Mouse (Mus musculus): ENCODE data around the gene Uqcc2. TPM values are rescaled to one million over a fixed set of nuclear protein-coding genes. Genes with fewer than 3 reads are reported as not detected.

The Uqcc2 gene
- total RNA-seq (2015) (92.0 and 94.4 TPM in 2 replicates), total RNA-seq (2017) (88.7 and 110 TPM in 2 replicates)

DNA sequence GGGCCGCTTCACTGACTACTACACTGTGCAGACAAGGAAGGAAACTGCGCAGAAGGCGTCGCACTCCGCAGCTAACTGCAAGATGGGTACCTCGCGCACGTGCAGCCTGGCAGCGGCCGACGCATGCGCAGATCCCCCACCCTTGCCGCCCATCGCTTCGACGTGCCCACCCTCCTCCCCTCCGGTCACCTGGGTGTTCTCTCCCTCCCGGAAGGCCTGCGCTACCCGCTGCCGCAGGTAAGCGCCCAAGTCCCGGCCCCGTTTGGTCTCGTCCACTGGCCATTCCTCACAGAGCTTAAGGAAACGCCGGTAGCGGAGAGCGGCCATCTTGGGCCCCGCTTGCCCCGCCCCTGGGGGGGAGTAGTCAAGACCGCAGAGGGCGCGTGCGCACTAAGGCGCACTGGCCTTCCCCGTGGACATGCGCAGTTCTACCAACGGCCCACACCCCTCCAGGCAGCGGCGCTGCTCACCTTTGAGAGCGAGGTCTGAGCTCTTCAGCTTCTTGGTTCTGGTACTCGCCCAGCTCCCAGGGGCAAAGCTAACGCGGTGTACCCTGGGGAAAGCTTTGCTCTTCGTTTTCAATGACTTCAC, at the start of gene Uqcc2:
TSS of gene Uqcc2 (minus strand) at position 366 of the 591 bp plus-strand sequence.
- peak; percentile 95 for ATAC-seq (ENCODE audit: poor library complexity, severe bottlenecking)

DNA sequence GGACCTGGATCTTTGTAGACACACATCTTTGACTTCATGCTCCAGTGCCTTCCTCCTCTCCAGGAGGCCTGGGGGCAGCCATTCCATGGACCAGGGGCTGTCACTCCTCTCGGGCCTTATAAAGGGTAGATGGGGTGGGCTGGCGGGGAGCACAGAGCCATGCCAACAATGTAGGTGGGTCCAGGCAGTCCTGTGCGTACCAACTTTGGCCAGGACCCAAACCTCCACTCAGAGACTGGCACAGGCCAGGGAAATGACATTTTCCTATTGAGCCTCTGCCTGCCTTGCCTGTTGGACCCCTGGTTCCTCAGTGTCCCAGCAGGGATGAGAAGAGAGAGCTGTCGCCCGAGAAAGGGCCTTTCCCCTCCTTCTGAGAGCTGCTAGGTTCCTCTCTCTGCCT, 48.7 kb upstream of the Uqcc2 start:
- no peak for ATAC-seq (ENCODE audit: poor library complexity, severe bottlenecking)

DNA sequence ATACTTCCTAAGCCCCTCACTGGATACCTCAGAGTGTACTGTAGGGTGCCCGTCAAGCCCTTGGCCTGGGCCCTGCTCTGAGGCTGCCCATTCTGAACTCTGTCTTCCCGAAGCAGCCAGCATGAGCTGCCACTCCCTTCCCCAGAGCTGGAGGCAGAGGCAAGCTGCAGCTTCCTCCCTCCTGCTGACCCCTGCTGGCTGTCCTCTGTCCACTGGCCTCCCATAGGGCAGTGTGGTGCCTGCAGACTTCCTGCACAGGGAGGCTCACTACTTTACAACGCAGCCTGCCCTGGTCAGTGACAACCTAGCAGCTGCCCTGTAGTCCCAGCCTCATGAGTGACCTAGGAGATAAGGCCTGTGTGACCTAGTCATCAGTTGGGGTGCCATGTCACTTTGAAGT, 48.0 kb upstream of the Uqcc2 start:
- ATAC-seq (ENCODE audit: poor library complexity, severe bottlenecking): peak; percentile 59; the same call in 1 of the 2 replicates

DNA sequence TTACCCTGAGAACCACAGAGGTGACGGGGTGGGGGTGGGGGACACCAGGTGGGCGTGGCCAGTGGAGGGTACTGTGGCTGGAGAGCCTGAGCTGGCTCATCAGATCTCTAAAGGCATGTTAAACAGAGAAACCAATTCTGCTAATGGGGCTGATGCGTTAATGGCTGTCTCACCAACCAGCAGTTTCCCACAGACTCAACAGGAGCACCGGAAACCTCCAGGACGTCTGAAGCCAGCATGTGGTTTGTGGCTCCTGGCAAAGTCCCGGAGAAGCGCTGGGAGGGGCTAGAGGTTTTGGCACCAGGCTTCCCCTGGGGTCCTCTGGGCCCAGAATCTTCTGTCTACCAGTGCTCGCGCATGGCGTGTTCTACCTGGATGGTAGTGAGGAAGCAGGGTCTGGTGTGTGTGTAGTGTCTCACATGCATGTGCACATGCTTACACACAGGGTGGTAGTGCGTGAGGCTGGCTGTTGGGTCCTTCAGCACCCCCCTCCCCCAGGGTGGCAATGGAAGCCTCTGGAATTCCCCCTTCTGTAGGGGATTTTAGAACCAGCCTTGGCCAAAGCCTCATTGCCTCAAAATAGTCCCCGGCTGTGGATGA, 46.1 kb upstream of the Uqcc2 start:
- ATAC-seq (ENCODE audit: poor library complexity, severe bottlenecking): no peak

DNA sequence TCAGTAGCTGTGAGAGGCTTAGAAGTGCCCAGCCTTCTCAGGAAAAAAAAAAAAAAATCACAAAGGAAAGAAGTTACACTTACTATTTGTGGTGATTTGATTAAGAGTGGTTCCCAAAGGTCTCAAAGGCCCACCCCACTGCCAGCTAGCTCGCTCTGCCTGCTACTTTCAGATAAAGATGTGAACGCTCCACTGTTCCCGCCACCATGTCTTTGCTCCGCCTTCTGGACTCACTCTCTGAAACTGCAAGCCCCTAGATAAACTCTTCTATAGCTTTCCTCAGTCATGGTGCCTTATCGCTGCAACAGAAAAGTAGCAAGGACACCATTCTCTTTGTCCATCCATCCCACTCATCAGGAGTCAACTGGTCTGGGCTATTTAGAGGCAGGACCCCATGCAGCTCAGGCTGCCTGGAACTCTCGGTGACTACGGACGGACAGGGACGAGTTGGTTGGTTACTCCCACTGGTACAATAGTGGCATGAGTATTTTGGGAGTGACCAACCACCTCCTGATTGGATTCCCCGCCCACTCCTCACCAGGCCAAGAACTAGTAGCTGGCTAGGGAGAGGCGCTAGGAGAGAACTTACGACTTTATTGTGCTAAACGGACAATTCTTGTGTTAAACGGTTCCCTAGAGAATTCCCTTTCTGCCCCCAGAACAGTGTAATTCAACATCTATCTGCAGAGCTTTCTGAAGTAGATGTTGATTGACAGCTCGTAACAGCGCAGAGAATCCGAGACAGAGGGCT, 44.9 kb upstream of the Uqcc2 start:
- ATAC-seq (ENCODE audit: poor library complexity, severe bottlenecking): no peak

DNA sequence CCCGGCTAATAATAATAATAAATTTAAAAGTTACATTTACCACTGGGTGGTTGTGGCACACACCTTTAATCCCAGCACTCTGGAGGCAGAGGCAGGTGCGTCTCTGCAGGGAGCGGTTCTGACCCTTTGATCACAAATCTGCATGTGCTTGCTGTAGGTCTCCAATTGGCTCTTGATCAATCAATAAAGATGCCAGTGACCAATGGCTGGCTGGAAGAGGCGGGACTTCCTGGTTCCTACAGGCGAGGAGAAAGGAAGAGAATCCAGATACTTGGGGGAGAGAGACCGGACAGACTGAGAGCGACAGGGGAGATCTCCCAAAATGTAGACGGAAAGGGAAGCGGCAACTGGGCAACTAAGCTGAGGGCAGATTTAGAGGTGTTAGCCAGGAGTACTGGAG, 44.3 kb upstream of the Uqcc2 start:
- no peak for ATAC-seq (ENCODE audit: poor library complexity, severe bottlenecking)

DNA sequence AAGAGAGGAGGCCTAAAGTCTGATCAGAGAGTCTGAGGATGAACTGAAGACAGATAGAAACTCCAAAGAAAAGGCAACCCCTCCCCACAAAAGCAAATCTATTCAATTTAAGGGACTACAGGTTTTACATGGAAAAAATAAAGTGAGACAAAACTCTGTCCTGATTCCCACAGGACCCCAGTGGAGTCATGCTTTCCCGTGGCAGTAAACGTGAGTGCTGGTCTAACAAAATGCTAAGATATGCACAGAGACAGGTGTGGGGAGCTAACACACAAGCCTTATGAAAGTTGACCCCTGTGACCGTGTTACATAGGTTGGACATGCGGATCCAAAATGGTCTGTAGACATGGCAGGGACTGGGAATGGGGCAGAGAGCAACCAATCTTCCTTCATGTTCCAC, 43.0 kb upstream of the Uqcc2 start:
- ATAC-seq (ENCODE audit: poor library complexity, severe bottlenecking): no peak

DNA sequence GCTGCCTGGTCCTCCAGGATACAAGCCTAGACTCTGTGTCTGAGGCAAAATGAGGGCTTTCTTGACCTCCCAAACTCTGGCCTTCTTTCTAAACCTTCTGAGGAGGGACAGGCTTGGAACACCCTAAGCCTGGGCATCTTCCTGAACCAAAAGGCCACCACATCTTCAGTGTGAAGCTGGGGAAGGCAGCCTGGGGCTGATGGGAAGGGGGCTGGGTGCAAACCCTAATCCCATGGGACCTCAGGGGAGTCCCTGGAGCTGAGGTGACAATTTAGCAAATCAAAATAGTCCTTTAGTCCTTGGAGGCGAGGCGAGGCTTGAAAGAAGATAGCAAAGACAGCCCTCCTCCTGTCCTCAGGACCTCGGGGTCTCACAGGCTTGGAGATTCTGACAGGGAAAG, 42.6 kb upstream of the Uqcc2 start:
- ATAC-seq (ENCODE audit: poor library complexity, severe bottlenecking): no peak

DNA sequence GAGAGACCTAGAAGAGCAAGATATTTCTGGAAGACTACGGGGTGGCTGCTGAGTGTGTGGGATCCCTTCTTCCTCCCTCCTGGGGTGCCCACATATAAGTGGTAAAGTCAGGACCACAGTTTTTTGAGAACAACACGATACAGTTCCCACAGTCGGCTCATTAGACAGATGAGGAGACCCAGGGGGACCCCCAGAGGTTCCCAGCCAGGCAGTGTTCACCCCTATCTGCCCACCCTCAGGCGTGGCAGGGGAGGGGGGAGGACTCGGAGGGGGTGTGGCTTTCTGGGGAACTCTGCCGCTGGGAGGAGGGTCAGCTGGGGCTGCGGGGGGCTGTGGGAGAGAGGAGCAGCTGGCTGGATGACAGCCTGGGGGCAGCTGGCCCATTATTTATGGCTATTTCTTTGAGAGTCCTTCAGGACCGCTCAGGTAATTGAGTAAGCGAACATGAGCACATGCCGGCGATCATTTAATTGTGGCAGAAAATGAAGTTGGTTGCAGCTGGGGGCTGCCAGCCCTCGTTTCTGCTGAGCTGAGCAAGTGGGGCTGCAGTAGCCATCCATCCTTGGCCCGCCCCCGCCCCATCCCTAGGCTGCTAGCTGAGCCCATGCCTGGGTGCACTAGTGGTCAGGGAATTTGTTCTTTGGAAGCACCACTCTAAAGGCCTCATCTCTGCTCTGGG, 41.6 kb upstream of the Uqcc2 start:
- ATAC-seq (ENCODE audit: poor library complexity, severe bottlenecking): no peak

DNA sequence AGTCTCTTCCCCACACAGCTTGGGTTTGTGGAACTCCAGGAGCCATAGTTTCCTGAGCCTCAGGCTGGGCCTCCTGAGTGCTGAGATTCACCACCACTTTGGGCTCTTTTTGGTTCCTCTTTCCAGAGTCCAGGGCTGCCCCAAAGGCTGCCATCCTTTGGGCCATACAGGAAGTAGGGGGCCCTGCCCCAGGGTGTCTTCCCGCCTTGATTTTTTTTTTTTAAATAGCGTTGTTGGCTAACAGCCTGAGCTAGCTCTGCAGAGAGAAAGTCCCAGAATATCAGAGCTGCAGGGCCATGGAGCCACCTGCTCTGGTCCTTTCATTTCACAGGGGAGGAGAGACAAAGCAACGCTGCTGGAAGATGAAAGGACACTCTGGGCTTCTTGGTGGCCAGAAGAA, 40.0 kb upstream of the Uqcc2 start:
- ATAC-seq (ENCODE audit: poor library complexity, severe bottlenecking): peak; percentile 87

DNA sequence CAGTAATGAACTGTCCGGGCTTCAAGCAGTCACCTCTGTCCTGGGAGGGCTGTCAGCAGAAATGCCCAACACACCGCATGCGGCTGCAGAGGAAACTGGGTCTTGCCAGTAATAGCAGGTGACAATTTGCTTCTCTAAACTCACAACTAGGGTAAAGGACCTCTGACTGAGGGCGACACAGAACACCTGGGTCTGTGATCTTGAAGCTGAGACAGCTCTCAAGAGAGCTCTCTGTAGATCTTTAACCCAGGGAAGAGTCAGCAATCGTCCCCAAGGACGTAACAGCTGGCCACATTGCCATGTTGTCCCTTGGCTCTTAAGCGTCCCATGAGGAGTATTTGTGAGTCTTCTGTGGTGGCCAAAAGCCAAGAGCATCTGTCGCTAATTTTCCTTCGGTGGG, 38.7 kb upstream of the Uqcc2 start:
- ATAC-seq (ENCODE audit: poor library complexity, severe bottlenecking): no peak

DNA sequence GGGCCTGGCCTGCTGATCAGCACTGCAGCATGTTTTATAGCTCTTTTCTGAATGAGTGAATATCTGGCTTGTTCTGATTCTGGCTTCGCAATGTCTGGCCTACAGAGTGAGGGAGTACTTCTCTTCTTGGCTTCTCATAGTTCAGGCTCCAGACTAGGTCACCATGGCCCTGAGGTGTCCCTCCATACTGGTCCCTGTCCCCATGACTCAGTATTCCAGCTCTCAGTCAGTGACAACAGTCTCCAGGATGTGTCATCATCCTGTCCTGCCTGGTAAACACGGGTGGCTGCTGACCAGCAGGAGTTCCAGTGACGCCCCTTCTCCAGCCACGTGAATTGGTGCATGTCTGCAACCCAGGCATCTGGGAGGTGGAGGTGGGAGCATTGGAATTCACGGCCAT, 37.4 kb upstream of the Uqcc2 start:
- no peak for ATAC-seq (ENCODE audit: poor library complexity, severe bottlenecking)

DNA sequence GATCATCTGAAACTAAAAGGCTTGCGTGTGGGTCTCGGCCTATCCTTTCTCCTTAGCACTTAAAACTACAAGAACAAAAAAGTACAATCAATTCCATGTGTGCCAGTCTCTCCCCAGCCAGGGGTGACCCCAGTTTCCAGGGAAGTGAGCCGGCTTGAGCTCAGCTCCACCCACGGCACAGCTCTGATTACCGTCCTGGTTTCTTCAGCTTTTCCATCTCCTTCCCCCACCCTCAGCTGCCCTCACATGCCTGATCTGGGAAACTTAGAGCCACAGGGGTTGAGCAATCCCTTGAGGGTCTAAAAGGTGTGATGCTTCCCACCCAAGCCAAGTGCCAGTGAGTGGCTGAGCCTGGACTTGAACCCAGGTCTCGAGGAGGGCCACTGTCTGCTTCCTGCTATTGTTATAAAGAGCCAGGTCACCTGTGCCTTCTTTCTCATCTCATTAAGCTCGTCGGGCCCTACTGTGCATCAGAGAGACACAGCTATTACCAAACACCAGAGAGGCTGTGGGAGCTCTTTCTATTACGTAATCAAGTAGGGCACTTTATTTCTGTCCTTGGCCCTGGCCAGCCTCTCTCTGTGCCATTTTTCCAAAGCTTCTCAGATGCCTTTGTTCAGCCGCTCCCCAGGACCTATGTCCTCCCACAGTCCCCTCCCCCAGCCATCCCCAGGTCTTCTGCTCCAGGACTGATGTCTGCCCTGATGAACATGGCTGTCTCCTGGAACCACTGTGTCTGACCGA, 36.4 kb upstream of the Uqcc2 start:
- ATAC-seq (ENCODE audit: poor library complexity, severe bottlenecking): peak; percentile 38; the same call in 1 of the 2 replicates

DNA sequence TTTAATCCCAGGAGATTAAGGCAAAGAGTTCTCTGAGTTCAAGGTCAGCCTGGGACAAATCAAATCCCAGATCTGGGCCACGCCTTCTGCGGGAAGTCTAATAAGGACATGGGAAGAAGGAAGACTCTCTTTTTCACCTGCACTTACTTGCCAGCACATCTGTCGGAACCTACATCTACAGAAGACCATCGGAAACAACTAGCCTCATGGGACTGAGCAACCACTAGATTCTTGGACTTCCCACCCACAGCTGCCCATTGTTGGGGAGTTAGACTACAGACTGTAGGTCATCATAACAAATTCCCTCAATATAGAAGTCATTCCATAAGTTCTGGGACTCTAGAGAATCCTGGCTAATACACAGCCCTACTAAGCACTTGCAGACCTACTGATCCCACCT, 34.9 kb upstream of the Uqcc2 start:
- no peak for ATAC-seq (ENCODE audit: poor library complexity, severe bottlenecking)

DNA sequence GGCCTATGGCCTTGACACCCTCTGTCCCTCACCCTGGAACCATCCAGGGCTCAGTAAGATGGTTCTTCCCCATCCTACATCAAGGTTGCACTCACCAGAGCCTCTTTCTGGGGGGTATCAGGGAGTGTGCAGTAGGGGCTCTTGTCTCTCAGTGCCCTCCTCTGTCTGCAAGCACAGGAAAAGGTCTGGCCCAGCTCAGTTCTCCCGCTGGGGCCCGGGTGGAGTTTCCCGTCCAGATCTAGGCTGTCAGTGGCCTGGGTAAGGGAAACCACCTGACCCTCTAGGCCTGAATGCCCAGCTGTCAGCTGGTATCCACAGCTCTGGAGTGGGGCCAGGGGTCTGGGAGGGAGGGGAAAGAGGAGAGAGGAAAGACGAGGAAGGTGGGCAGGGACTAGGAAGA, 33.8 kb upstream of the Uqcc2 start, which contains the start of gene Ip6k3:
TSS of gene Ip6k3 (minus strand) at position 251 of the 400 bp plus-strand sequence.
- no peak for ATAC-seq (ENCODE audit: poor library complexity, severe bottlenecking)

DNA sequence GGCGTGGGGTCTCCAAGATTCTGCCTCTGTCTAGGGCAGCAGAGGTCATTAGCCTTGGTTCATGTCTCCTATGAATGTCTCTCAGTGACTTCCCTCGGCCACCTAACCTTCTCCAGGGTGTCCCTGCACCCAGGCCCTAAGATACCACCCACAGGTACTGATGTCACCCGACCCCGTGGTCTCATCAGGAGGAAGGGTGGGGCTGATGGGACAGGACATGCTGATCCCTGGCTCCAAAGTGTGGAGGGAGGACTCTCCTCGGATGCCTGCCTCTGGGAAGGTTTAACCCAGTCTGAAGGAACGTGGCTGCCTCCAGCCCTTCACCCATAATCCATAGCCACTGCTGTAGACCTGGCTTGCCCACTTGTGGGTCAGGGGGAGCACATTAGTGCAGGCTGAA, 33.2 kb upstream of the Uqcc2 start:
- no peak for ATAC-seq (ENCODE audit: poor library complexity, severe bottlenecking)

DNA sequence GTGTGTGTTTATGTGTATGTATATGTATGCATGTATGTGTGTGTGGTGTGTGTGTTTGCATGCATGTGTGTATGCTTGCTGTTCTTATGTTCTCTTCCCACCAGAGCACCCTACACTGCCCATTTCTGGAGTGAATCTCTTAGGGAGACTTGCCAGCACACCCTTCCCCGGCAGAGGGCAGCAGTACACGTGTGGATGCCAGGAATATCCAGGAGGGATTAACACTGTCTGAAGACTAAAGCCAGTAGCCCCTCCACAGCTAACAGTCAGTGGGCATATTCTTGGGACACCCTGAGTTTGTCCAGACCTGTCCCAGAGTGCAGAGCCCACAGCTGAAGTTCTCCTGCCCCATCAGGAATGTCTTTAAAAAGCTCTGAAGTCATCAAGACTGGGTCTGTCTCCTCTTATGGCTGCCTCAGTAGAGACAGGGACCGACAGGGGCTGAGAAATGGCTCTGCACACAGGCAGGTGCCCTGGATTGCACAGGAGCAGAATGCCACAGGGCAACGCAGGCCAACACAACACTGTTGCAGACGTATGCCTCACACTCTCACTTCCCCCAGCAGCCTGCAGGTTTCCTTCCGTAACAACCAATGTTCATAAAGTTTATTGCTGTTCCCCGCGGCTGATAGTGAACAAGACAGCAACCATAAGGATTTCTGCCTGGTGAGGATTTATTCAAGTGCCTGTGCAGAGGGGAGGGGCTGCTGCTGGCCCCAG, 31.5 kb upstream of the Uqcc2 start:
- peak; percentile 61 for ATAC-seq (ENCODE audit: poor library complexity, severe bottlenecking)

DNA sequence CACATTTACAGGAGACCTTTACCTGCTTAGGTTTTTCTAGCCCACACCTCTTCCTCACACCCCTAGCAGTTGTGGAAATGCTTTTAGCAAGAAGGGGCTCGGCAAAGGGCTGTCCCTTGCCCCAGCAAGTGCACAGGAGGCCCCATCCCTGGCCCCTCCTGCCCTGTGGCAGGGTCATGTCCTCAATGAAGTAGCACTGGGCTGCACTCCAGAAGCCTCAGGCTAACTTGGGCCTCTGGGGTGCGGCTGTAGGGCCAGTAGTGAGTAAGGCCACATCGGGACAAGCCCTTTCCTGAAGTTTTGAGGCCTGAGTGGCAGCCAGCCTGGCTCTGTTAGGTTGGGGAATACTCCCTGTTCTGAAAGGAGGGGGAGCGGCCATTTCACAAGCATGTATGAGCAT, 27.2 kb upstream of the Uqcc2 start:
- ATAC-seq (ENCODE audit: poor library complexity, severe bottlenecking): no peak

DNA sequence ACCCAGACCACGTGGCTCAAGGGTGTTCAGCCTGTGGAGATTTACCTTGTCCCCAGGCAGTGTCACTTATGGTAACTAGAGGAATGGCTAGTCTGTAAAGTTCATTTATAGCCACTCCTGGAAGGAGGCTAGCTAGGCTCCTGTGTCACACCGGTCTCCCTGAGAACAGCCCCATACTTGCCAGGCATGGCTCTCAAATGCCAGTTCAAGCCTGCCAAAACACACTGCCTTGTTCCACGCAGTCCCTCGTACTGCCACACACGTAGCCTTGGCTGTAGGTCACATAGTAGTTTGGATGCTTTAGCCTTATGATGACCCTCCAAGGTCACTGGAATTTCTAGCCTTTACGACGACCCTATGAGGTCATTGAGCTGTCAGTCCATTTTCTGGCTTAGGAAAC, 25.5 kb upstream of the Uqcc2 start:
- ATAC-seq (ENCODE audit: poor library complexity, severe bottlenecking): no peak

DNA sequence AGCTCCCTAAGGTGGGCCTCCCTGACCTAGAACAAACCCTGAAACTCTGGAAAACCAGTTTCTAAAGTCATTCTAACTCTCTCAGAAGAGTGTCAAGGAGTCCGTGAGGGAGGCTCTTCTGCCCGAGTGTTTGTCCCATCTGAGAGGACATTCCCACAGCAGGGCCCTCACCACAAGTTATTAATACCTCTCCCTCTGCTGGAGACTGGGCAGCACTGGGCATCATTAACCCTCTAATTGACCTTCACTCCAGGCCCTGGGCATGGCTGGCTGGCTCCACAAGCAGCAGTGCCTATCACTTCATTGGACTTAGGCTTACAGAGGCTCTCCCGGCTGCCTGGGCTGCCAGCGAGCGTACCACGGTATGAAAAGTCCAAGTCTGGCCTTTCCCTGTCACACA, 24.7 kb upstream of the Uqcc2 start:
- ATAC-seq (ENCODE audit: poor library complexity, severe bottlenecking): no peak
